ENCODE assay signal across 24 mouse cellular contexts in genomic region chr3:94685989-94686772, GRCm38 (mm10). TPM values are rescaled to one million over a fixed set of nuclear protein-coding genes. Genes with fewer than 3 reads are reported as not detected.
DNase-seq lines count a peak whose midpoint lies in the region; ATAC-seq and TF ChIP-seq lines count a peak whose summit lies in the region.
"Not testable (repeated sequence)": the region's sequence is repeated elsewhere in the genome, so short reads cannot be mapped to it uniquely, and the experiment has no call there.
"Had no signal": no experiment of that assay in that cellular context is flagged by ENCODE, and none has a peak within 500 bp of the region (broad histone marks: within the 10 kb centered on the region; RNA-seq: fewer than 3 reads in every experiment).

No protein-coding gene starts in this region.

- peak; percentile 96 for ATAC-seq in G1E (ENCODE audit: extremely low read depth, insufficient number of reproducible peaks, low FRiP score, poor library complexity, severe bottlenecking)
- peak; percentile 94 for ATAC-seq in liver, embryonic 14.5 days (ENCODE audit: insufficient read depth)
- ATAC-seq in lung, postnatal 0 days, result peak; percentile 81
- peak; percentile 51; the same call in 1 of the 2 replicates for ATAC-seq in stomach, postnatal 0 days (ENCODE audit: low FRiP score, low TSS enrichment)

- peak; percentile 78 for TF ChIP-seq EP300 in liver, embryonic 14.5 days (IDR thresholded peaks at IDR 0.05; ENCODE audit: low read depth)
- TF ChIP-seq EP300 in lung, postnatal 0 days (IDR thresholded peaks at IDR 0.05); stomach, postnatal 0 days (optimal IDR thresholded peaks at IDR 0.05): not testable (repeated sequence)

- peaks cover 18% of the 10 kb centered on the region for H3K27me3 ChIP-seq in G1E (ENCODE audit: insufficient read depth, low read length)
- not testable (repeated sequence) for H3K27me3 ChIP-seq in liver, adult 2 months (ENCODE audit: control insufficient read depth, insufficient read depth, low read length); liver, embryonic 14.5 days (ENCODE audit: control insufficient read depth, insufficient read depth, low read length); lung, postnatal 0 days (replicated peaks; ENCODE audit: insufficient read depth, low read length); stomach, postnatal 0 days (ENCODE audit: control insufficient read depth, insufficient read depth, low read length)

- H3K9me3 ChIP-seq in G1E (replicated peaks); liver, embryonic 14.5 days (ENCODE audit: control insufficient read depth, low read length); lung, postnatal 0 days (ENCODE audit: low read length); stomach, postnatal 0 days (ENCODE audit: control insufficient read depth, low read length): not testable (repeated sequence)

- H3K79me2 ChIP-seq in liver, adult 2 months (ENCODE audit: control insufficient read depth, insufficient read depth, low read length), result not testable (repeated sequence)

- TF ChIP-seq CTCF in G1E (IDR thresholded peaks at IDR 0.05; ENCODE audit: low read depth, low read length); liver, adult 2 months (IDR thresholded peaks at IDR 0.05; ENCODE audit: low read depth, low read length); liver, embryonic 14.5 days (IDR thresholded peaks at IDR 0.05; ENCODE audit: low read depth); lung, postnatal 0 days (IDR thresholded peaks at IDR 0.05); stomach, postnatal 0 days (IDR thresholded peaks at IDR 0.05; ENCODE audit: low read depth): not testable (repeated sequence)

- DNase-seq in G1E (ENCODE audit: low spot score); stomach, postnatal 0 days (ENCODE audit: low spot score): not testable (repeated sequence)
- DNase-seq in c-Kit-positive CD71-positive TER-119-negative erythroid progenitor cells, embryonic 14.5 days (ENCODE audit: low read depth), result peak; percentile 22
- peak; percentile 70 for DNase-seq in heart, adult 11 months
- peak; percentile 63 for DNase-seq in liver, adult 2 months (ENCODE audit: extremely low read depth, low read depth, low spot score)
- DNase-seq in liver, embryonic 14.5 days (ENCODE audit: low read depth in 3 of 3, low spot score in 3 of 3), result peak in 1 of 3 experiments; percentile 37
- DNase-seq in lung, postnatal 0 days (ENCODE audit: low spot score), result peak; percentile 6

- 67% methylated on average over 8 of the region's 8 CpGs for WGBS in liver, adult 2 months
- WGBS in liver, embryonic 14.5 days (ENCODE audit: insufficient replicate concordance), result 23% methylated on average over 8 of the region's 8 CpGs
- WGBS in lung, postnatal 0 days, result 77% methylated on average over 8 of the region's 8 CpGs
- WGBS in stomach, postnatal 0 days, result 85% methylated on average over 8 of the region's 8 CpGs

- H3K4me1 ChIP-seq in G1E (ENCODE audit: insufficient read depth, low read depth, low read length), result peaks cover 50% of the 10 kb centered on the region
- H3K4me1 ChIP-seq in liver, adult 2 months (ENCODE audit: control insufficient read depth, insufficient read depth, low read length), result peaks cover 20% of the 10 kb centered on the region
- peaks cover 20 to 34% of the 10 kb centered on the region in 2 experiments for H3K4me1 ChIP-seq in liver, embryonic 14.5 days (replicated peaks; ENCODE audit: control insufficient read depth in 2 of 2, insufficient read depth in 2 of 2, low read length in 1 of 2)
- H3K4me1 ChIP-seq in lung, postnatal 0 days (ENCODE audit: insufficient read depth, low read depth, low read length); stomach, postnatal 0 days (replicated peaks; ENCODE audit: control insufficient read depth, insufficient read depth): not testable (repeated sequence)

- peak overlapping the region; percentile 99 for H3K27ac ChIP-seq in liver, adult 2 months (replicated peaks; ENCODE audit: insufficient read depth, low read depth, low read length)
- H3K27ac ChIP-seq in liver, embryonic 14.5 days, result peak overlapping the region; percentile 71
- H3K27ac ChIP-seq in lung, postnatal 0 days (ENCODE audit: low read length); stomach, postnatal 0 days (replicated peaks): not testable (repeated sequence)

- not testable (repeated sequence) for TF ChIP-seq POLR2A in liver, adult 2 months (IDR thresholded peaks at IDR 0.05; ENCODE audit: extremely low read depth, insufficient read depth, low read length)

- H3K4me2 ChIP-seq in liver, embryonic 14.5 days (ENCODE audit: low read depth), result peak overlapping the region; percentile 45
- not testable (repeated sequence) for H3K4me2 ChIP-seq in lung, postnatal 0 days (replicated peaks; ENCODE audit: low read depth, low read length); stomach, postnatal 0 days (replicated peaks; ENCODE audit: low read depth)

- H3K4me3 ChIP-seq in G1E (ENCODE audit: low read depth, low read length), result peak overlapping the region; percentile 17; the same call in 1 of the 2 replicates
- not testable (repeated sequence) for H3K4me3 ChIP-seq in liver, adult 2 months (ENCODE audit: insufficient read depth, low read depth, low read length); liver, embryonic 14.5 days (ENCODE audit: insufficient read depth in 1 of 2, low read depth in 2 of 2, low read length in 2 of 2); lung, postnatal 0 days (ENCODE audit: low read depth, low read length); stomach, postnatal 0 days (ENCODE audit: low read depth, low read length)

- peak overlapping the region; percentile 37; the same call in 1 of the 2 replicates for H3K9ac ChIP-seq in liver, adult 2 months (ENCODE audit: low read depth, low read length)
- H3K9ac ChIP-seq in liver, embryonic 14.5 days (replicated peaks), result peak overlapping the region; percentile 48
- H3K9ac ChIP-seq in lung, postnatal 0 days (replicated peaks; ENCODE audit: low read depth); stomach, postnatal 0 days (ENCODE audit: low read length): not testable (repeated sequence)

- H3K36me3 ChIP-seq in G1E (replicated peaks); liver, adult 2 months (ENCODE audit: control insufficient read depth, insufficient read depth, low read length); liver, embryonic 14.5 days (replicated peaks; ENCODE audit: control insufficient read depth, insufficient read depth, low read depth); lung, postnatal 0 days (ENCODE audit: insufficient read depth, low read length); stomach, postnatal 0 days (ENCODE audit: control insufficient read depth, insufficient read depth, low read length): not testable (repeated sequence)

RNA-seq across cellular contexts. Expression of gene Selenbp2, which starts 7.2 kb away (rescaled TPM):
- 7.9 and 11.2 TPM in 2 replicates for total RNA-seq in G1E (2014; fragmentation: Nextera tagmentation)
- total RNA-seq in G1E (2017), result 41.5 and 58.9 TPM in 2 replicates
- 3.2 and 3.5 TPM in 2 replicates for polyA plus RNA-seq in G1E (2012)
- total RNA-seq in liver, adult 2 months (2014; rRNA removed), result 57.4 and 86.2 TPM in 2 replicates
- 24.5 and 148 TPM in 2 replicates for polyA plus RNA-seq in liver, adult 2 months (2012; rRNA removed)
- 19.6 and 20.7 TPM in 2 replicates for polyA plus RNA-seq in liver, embryonic 14.5 days (2012; rRNA removed)
- 21.2 and 24.3 TPM in 2 replicates for polyA plus RNA-seq in liver, embryonic 14.5 days (2014; fragmentation: Nextera tagmentation; extraction: Ambion mirVana)
- 7.8 and 8.5 TPM in 2 replicates for polyA plus RNA-seq in lung, postnatal 0 days (2015; fragmentation: Nextera tagmentation; extraction: Ambion mirVana)
- polyA plus RNA-seq in stomach, postnatal 0 days (2015; fragmentation: Nextera tagmentation; extraction: Ambion mirVana), result 37.3 and 42.0 TPM in 2 replicates
- total RNA-seq: hematopoietic stem cell, adult 5-6 weeks had no signal
- polyA plus RNA-seq: CD4-positive, CD25-positive, alpha-beta regulatory T cell, adult 4 months; cortical plate, adult 2 months; embryonic facial prominence, embryonic 12.5 days; forebrain, embryonic 13.5 days had no signal

RNA-seq across cellular contexts. Expression of gene Tuft1, which starts 27.5 kb away (rescaled TPM):
- 6.1 and 6.8 TPM in 2 replicates for total RNA-seq in G1E (2014; fragmentation: Nextera tagmentation)
- 14.7 and 15.7 TPM in 2 replicates for total RNA-seq in G1E (2017)
- polyA plus RNA-seq in G1E (2012), result 4.1 and 4.5 TPM in 2 replicates
- 2.1 and 2.6 TPM in 2 replicates for total RNA-seq in liver, adult 2 months (2014; rRNA removed)
- polyA plus RNA-seq in liver, adult 2 months (2012; rRNA removed), result 2.6 and 7.3 TPM in 2 replicates
- polyA plus RNA-seq in liver, embryonic 14.5 days (2012; rRNA removed), result 5.7 and 6.2 TPM in 2 replicates
- 7.4 and 7.8 TPM in 2 replicates for polyA plus RNA-seq in liver, embryonic 14.5 days (2014; fragmentation: Nextera tagmentation; extraction: Ambion mirVana)
- polyA plus RNA-seq in lung, postnatal 0 days (2015; fragmentation: Nextera tagmentation; extraction: Ambion mirVana), result 16.9 and 19.5 TPM in 2 replicates
- polyA plus RNA-seq in stomach, postnatal 0 days (2015; fragmentation: Nextera tagmentation; extraction: Ambion mirVana), result 39.7 and 43.4 TPM in 2 replicates

RNA-seq across cellular contexts. Expression of gene Gm10972, which starts 43.3 kb away (rescaled TPM):
- total RNA-seq in G1E (2014; fragmentation: Nextera tagmentation) (not detected in 2 replicates), G1E (2017) (not detected in 2 replicates)
- not detected in 2 replicates for polyA plus RNA-seq in G1E (2012)
- total RNA-seq in liver, adult 2 months (2014; rRNA removed), result not detected in 2 replicates
- polyA plus RNA-seq in liver, adult 2 months (2012; rRNA removed), result not detected in 2 replicates
- not detected in 2 replicates for polyA plus RNA-seq in liver, embryonic 14.5 days (2012; rRNA removed)
- polyA plus RNA-seq in liver, embryonic 14.5 days (2014; fragmentation: Nextera tagmentation; extraction: Ambion mirVana), result not detected in 2 replicates
- polyA plus RNA-seq in lung, postnatal 0 days (2015; fragmentation: Nextera tagmentation; extraction: Ambion mirVana), result not detected in 2 replicates
- not detected in 2 replicates for polyA plus RNA-seq in stomach, postnatal 0 days (2015; fragmentation: Nextera tagmentation; extraction: Ambion mirVana)
- total RNA-seq: adrenal gland, adult 2 months; adrenal gland, postnatal 25 days; forebrain, postnatal 0 days; gastrocnemius, adult 18-20 months; gastrocnemius, postnatal 14 days; heart, adult 8-10 months; heart, postnatal 14 days; hematopoietic stem cell, adult 5-6 weeks; hindbrain, postnatal 0 days had no signal
- polyA plus RNA-seq: adrenal gland, adult 2 months; CD4-positive, CD25-positive, alpha-beta regulatory T cell, adult 4 months; cortical plate, adult 2 months; embryonic facial prominence, embryonic 12.5 days; forebrain, embryonic 13.5 days; forebrain, postnatal 0 days; gonadal fat pad, adult 2 months; heart, embryonic 15.5 days; hindbrain, embryonic 13.5 days; hindbrain, postnatal 0 days; intestine, embryonic 14.5 days had no signal
